Mouse (Mus musculus) embryonic facial prominence, embryonic 10.5 days (tissue): ENCODE measurements around the gene Pnn. TPM values are rescaled to one million over a fixed set of nuclear protein-coding genes. Genes with fewer than 3 reads are reported as not detected.
"Not testable (repeated sequence)": the region's sequence is repeated elsewhere in the genome, so short reads cannot be mapped to it uniquely, and the experiment has no call there.

Experiments
- DNase-seq: peaks from one replicate; pipeline ENCODE4 v3.0.0-alpha.2; 2017; ENCODE audit warnings: low spot score
- H3K27ac ChIP-seq: fragments of 300-500 bp; sonication (generic); replicated peaks from 2 replicates; pipeline ENCODE4 v1.5.1; 2016; ENCODE audit warnings: mild to moderate bottlenecking
- H3K27me3 ChIP-seq: fragments of 300-500 bp; sonication (generic); replicated peaks from 2 replicates; pipeline ENCODE4 v1.6.1; 2016; ENCODE audit warnings: low read depth, mild to moderate bottlenecking; ENCODE audit not compliant: poor library complexity, severe bottlenecking
- H3K36me3 ChIP-seq: fragments of 300-500 bp; sonication (generic); replicated peaks from 2 replicates; pipeline ENCODE4 v1.6.1; 2016; ENCODE audit warnings: mild to moderate bottlenecking, moderate library complexity
- H3K4me1 ChIP-seq: fragments of 300-500 bp; sonication (generic); 2 replicates; pipeline ENCODE4 v1.6.1; 2016
- H3K4me3 ChIP-seq: fragments of 300-500 bp; sonication (generic); 2 replicates; pipeline ENCODE4 v1.5.1; 2016; ENCODE audit warnings: mild to moderate bottlenecking, moderate library complexity
- H3K9me3 ChIP-seq: fragments of 300-500 bp; sonication (generic); 2 replicates; pipeline ENCODE4 v1.6.1; 2016; ENCODE audit warnings: mild to moderate bottlenecking
- WGBS: fragments of 180-500 bp; shearing (Covaris S2); methylation state at CpG from one replicate; pipeline ENCODE4 v1.1.7; 2016; 5-methylcytosine and 5-hydroxymethylcytosine counted together
- polyA plus RNA-seq: library from polyadenylated mRNA; unstranded; fragments of >200 nt; fragmentation: Nextera tagmentation; extraction: Ambion mirVana; gene quantifications from 2 replicates; pipeline ENCODE4 v1.2.1, GENCODE M21; 2016

The Pnn gene
- polyA plus RNA-seq, 1 experiment from 2014 or later: 121 TPM

GRCm38 (mm10) chr12:59056222-59056621 lies 10.5 kb upstream of the Pnn start:
- WGBS: 97% methylated on average over 11 of the region's 11 CpGs
- H3K9me3 ChIP-seq: no peaks in the 10 kb centered on the region
- no peak for DNase-seq
- peaks cover 12% of the 10 kb centered on the region for H3K4me1 ChIP-seq
- peaks cover 65% of the 10 kb centered on the region for H3K36me3 ChIP-seq
- no peak overlapping the region for H3K27ac ChIP-seq
- no peaks in the 10 kb centered on the region for H3K27me3 ChIP-seq
- H3K4me3 ChIP-seq: no peak overlapping the region

GRCm38 (mm10) chr12:59058242-59058641 lies 8.4 kb upstream of the Pnn start:
- Histone ChIP-seq H3K36me3 (peaks cover 54% of the 10 kb centered on the region), H3K4me1 (peaks cover 14% of the 10 kb centered on the region)
- not testable (repeated sequence) for DNase-seq, H3K4me3 ChIP-seq, H3K9me3 ChIP-seq, H3K27me3 ChIP-seq, H3K27ac ChIP-seq
- 88% methylated on average over 5 of the region's 5 CpGs for WGBS

GRCm38 (mm10) chr12:59060322-59060721 lies 6.4 kb upstream of the Pnn start:
- H3K9me3 ChIP-seq: no peaks in the 10 kb centered on the region
- DNase-seq: no peak
- 63% methylated on average over 4 of the region's 4 CpGs for WGBS
- peak overlapping the region; percentile 96 for H3K27ac ChIP-seq
- no peaks in the 10 kb centered on the region for H3K27me3 ChIP-seq
- H3K4me1 ChIP-seq: peaks cover 14% of the 10 kb centered on the region
- peaks cover 40% of the 10 kb centered on the region for H3K36me3 ChIP-seq
- peak overlapping the region; percentile 84 for H3K4me3 ChIP-seq

DNA sequence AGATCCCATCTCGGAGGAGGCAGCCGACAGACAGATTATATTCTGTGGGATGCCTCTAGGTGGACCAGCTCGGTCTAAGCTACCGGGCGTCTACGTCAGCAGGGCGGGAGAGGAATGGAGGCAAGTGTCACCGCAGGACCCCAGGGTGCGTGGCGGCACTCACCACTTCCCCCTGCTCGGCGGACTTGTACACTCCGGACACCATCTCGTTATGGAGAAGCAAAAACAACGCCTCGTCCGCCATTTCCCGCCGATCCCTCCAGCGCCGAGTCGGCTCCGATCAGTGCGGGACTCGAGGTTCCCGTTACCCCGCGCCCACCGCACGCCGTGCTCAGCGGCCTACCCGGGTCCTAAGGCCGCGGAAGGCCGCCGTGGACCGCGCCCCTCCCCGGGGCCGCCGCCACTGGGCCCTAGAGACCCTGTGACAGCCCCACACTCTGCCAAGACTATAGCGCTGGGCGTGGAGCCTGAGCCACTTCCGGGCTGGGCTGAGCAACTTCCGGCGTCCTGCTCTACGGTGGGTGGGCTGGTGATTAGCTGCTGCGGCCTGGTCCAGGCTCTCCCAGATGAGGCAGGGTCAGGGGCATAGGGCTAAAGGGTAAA lies 5.6 kb upstream of the Pnn start, which contains the start of gene Trappc6b:
Gene Trappc6b, minus strand, starts transcription at position 480 of the 603 bp plus-strand sequence.
- under 1% methylated on average over 49 of the region's 49 CpGs for WGBS
- Histone ChIP-seq H3K4me1 (peaks cover 17% of the 10 kb centered on the region), H3K27ac (peak within 1 kb of the TSS; percentile 96), H3K9me3 (no peaks in the 10 kb centered on the region), H3K27me3 (no peaks in the 10 kb centered on the region), H3K4me3 (peak within 1 kb of the TSS; percentile 84), H3K36me3 (peaks cover 32% of the 10 kb centered on the region)
- peak; percentile 89 for DNase-seq

- H3K9me3 ChIP-seq: no peaks in the 10 kb centered on the region
- no peak overlapping the region for H3K4me3 ChIP-seq
- H3K27ac ChIP-seq: no peak overlapping the region
- no peak for DNase-seq
- H3K4me1 ChIP-seq: peaks cover 23% of the 10 kb centered on the region
- peaks cover 23% of the 10 kb centered on the region for H3K36me3 ChIP-seq
- H3K27me3 ChIP-seq: no peaks in the 10 kb centered on the region
- WGBS: 77% methylated on average over 8 of the region's 8 CpGs
Measured at GRCm38 (mm10) chr12:59064837-59065236, 1.8 kb upstream of the Pnn start.

- Histone ChIP-seq H3K27ac (0 out of 2 replicates have a peak overlapping the region, but pooled peaks have one; percentile 98), H3K9me3 (no peaks in the 10 kb centered on the region), H3K27me3 (no peaks in the 10 kb centered on the region), H3K36me3 (peaks cover 32% of the 10 kb centered on the region), H3K4me1 (peaks cover 15% of the 10 kb centered on the region; the same call in 1 of the 2 replicates), H3K4me3 (peak overlapping the region; percentile 100)
- DNase-seq: no peak
- WGBS: 77% methylated on average over 3 of the region's 3 CpGs
Measured at GRCm38 (mm10) chr12:59065776-59066175, 908 bp upstream of the Pnn start.

DNA sequence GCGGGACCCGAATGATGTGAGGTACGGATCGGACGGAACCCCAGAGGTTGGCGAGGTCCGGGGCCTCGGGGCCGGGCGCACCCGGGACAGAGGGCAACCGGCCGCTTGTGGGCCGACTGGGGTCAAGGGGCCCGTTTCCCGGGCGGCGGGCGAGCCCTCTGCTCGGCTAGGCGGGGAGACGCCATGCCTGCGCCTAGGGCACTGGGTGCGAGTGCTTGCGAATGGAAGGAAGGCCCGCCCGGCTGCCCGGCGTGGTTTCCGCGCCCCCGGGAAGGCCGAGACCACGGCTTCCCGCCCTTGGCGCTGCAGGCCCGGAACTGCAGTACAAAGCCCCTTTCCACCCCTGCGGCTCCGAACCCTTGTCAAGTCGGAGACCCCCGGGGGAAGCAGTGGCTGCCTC lies 411 bp downstream of the Pnn start:
- Histone ChIP-seq H3K4me1 (peaks cover 13% of the 10 kb centered on the region; the same call in 1 of the 2 replicates), H3K36me3 (peaks cover 45% of the 10 kb centered on the region), H3K4me3 (peak overlapping the region; percentile 100), H3K9me3 (no peaks in the 10 kb centered on the region), H3K27me3 (no peaks in the 10 kb centered on the region), H3K27ac (peak overlapping the region; percentile 98)
- under 1% methylated on average over 41 of the region's 41 CpGs for WGBS
- no peak for DNase-seq

GRCm38 (mm10) chr12:59068791-59069190 lies 2.1 kb downstream of the Pnn start:
- 93% methylated on average over 13 of the region's 13 CpGs for WGBS
- Histone ChIP-seq H3K4me1 (peaks cover 13% of the 10 kb centered on the region; the same call in 1 of the 2 replicates), H3K9me3 (no peaks in the 10 kb centered on the region), H3K36me3 (peaks cover 62% of the 10 kb centered on the region), H3K27ac (no peak overlapping the region), H3K27me3 (no peaks in the 10 kb centered on the region), H3K4me3 (no peak overlapping the region)
- no peak for DNase-seq

DNA sequence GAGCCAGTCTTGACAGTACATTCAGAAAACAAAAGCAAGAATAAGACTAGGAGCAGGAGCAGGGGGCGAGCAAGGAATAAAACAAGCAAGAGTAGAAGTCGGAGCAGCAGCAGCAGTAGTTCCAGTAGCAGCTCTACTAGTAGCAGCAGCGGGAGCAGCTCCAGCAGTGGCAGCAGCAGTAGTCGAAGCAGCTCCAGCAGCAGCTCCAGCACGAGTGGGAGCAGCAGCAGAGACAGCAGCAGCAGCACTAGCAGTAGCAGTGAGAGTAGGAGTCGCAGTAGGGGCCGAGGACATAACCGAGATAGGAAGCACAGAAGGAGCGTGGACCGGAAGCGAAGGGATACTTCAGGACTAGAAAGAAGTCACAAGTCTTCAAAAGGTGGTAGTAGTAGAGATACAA lies 5.6 kb downstream of the Pnn start:
- DNase-seq: no peak
- WGBS: 92% methylated on average over 11 of the region's 11 CpGs
- no peak overlapping the region for H3K27ac ChIP-seq
- H3K27me3 ChIP-seq: no peaks in the 10 kb centered on the region
- H3K36me3 ChIP-seq: peaks cover 79% of the 10 kb centered on the region
- H3K4me1 ChIP-seq: peaks cover 8% of the 10 kb centered on the region; the same call in 1 of the 2 replicates
- no peak overlapping the region for H3K4me3 ChIP-seq
- no peaks in the 10 kb centered on the region for H3K9me3 ChIP-seq

DNA sequence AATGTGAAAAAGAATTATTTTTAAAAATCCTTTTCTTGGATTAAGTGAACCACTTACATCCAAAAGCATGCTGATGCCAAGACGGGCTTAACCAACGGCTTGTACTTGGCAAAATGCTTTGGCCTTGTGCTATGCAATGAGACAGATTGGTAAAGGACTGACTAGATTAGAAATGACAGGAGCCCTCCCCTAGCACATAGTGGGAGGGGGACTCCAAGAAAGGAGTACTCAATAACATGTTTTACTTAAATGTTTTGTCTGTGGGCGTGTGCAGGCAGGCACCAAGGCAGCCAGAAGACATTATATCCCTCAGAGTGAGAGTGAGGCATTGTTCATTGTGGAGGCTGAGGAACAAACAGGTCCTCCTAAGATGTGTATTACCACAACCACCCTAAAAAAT lies 7.4 kb downstream of the Pnn start:
- H3K36me3 ChIP-seq: peaks cover 64% of the 10 kb centered on the region
- 89% methylated on average over 3 of the region's 3 CpGs for WGBS
- DNase-seq: no peak
- no peaks in the 10 kb centered on the region for H3K9me3 ChIP-seq
- no peak overlapping the region for H3K4me3 ChIP-seq
- H3K4me1 ChIP-seq: no peaks in the 10 kb centered on the region
- no peaks in the 10 kb centered on the region for H3K27me3 ChIP-seq
- no peak overlapping the region for H3K27ac ChIP-seq

GRCm38 (mm10) chr12:59076996-59077395 lies 10.3 kb downstream of the Pnn start:
- WGBS: 94% methylated on average over 3 of the region's 3 CpGs
- DNase-seq: no peak
- peaks cover 34% of the 10 kb centered on the region for H3K36me3 ChIP-seq

GRCm38 (mm10) chr12:59077883-59078282 lies 11.2 kb downstream of the Pnn start:
- Histone ChIP-seq H3K4me3 (no peak overlapping the region), H3K36me3 (peaks cover 26% of the 10 kb centered on the region), H3K27ac (no peak overlapping the region), H3K9me3 (no peaks in the 10 kb centered on the region), H3K27me3 (no peaks in the 10 kb centered on the region), H3K4me1 (no peaks in the 10 kb centered on the region)
- no peak for DNase-seq
- WGBS: 95% methylated on average over 3 of the region's 3 CpGs

More at GRCm38 (mm10) chr12:59076996-59077395, 10.3 kb downstream of the Pnn start:
- H3K27ac ChIP-seq: no peak overlapping the region
- no peak overlapping the region for H3K4me3 ChIP-seq
- H3K9me3 ChIP-seq: no peaks in the 10 kb centered on the region
- no peaks in the 10 kb centered on the region for H3K27me3 ChIP-seq
- H3K4me1 ChIP-seq: no peaks in the 10 kb centered on the region

DNA sequence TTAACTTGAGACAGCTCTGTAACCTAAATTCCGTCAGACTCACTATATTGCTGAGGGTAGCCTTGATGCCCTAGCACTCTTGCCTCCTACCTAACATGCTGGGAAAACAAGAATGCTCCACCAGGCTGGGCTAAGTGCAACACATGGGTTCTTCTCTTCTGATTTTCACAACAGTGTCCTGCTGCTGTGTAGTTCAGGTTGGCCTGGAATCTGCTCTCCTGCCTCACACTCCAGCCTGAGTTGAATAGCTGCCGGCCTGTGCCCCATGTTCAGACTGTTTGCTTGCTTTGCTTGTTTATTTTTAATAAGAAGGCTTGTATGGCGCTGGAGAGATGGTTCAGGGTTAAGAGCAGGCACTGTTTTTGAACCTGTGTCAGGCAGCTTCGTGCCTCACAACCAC lies 13.8 kb downstream of the Pnn start:
- Histone ChIP-seq H3K36me3 (peaks cover under 1% of the 10 kb centered on the region; the same call in 1 of the 2 replicates), H3K4me1 (no peaks in the 10 kb centered on the region), H3K4me3 (no peak overlapping the region), H3K27me3 (no peaks in the 10 kb centered on the region), H3K9me3 (no peaks in the 10 kb centered on the region), H3K27ac (no peak overlapping the region)
- WGBS: 85% methylated on average over 4 of the region's 4 CpGs
- DNase-seq: no peak
